Mouse (Mus musculus) neutrophil, adult 83 days (primary cell): ENCODE data around the gene Rusc2. TPM values are rescaled to one million over a fixed set of nuclear protein-coding genes. Genes with fewer than 3 reads are reported as not detected.

Experiments
- total RNA-seq, 2 experiments: library from RNA; stranded (reverse); gene quantifications; one replicate each; pipeline ENCODE4 v1.2.4; 2023

The Rusc2 gene
- total RNA-seq: 1 to 10 TPM; 2.5 to 3.2 TPM

DNA sequence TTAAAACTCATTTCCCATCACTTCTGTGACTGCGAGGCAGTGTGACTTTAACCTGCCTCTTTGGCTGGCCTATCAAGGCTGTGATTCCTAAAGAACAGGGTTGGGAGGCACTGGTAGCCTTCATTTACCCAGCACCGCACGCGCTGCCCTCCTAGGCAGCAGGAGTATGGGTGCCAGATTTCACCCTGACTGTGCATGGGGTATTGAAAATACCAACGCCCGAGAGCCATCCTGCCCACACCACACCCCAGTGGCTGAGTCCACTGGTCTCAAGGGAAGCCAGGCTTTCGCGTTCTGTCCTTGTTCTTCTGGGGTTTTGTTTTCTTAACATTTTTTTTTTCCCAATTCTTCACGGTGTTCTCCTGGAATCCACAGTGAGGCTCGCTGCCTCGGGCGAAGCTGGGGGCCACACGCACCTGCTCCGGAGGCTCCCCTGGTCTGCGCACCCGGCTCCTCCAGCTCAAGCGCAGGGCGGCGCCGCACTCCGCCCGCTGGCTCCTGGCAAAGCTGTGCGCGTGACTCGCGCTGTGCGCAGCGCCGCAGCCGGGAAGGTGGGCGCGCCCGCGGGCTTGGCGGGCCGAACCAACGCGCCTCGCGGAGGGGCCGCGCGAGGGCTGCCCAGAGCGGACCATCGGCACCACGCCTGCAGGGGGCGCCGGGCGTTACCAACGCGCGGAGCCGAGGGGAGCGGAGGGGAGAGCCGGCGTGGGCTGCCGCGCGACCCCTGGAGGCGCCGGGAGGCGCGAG, at the start of gene Rusc2:
Gene Rusc2, plus strand, starts transcription at position 572 of the 747 bp plus-strand sequence.

GRCm38 (mm10) chr4:43428946-43429345, 47.2 kb downstream of the Rusc2 start, which contains the start of gene Fam166b:
Gene Fam166b, minus strand, starts transcription at chr4:43429134.

GRCm38 (mm10) chr4:43441639-43442038, 59.9 kb downstream of the Rusc2 start, which contains the start of gene Tesk1:
Gene Tesk1, plus strand, starts transcription at chr4:43441939.

DNA sequence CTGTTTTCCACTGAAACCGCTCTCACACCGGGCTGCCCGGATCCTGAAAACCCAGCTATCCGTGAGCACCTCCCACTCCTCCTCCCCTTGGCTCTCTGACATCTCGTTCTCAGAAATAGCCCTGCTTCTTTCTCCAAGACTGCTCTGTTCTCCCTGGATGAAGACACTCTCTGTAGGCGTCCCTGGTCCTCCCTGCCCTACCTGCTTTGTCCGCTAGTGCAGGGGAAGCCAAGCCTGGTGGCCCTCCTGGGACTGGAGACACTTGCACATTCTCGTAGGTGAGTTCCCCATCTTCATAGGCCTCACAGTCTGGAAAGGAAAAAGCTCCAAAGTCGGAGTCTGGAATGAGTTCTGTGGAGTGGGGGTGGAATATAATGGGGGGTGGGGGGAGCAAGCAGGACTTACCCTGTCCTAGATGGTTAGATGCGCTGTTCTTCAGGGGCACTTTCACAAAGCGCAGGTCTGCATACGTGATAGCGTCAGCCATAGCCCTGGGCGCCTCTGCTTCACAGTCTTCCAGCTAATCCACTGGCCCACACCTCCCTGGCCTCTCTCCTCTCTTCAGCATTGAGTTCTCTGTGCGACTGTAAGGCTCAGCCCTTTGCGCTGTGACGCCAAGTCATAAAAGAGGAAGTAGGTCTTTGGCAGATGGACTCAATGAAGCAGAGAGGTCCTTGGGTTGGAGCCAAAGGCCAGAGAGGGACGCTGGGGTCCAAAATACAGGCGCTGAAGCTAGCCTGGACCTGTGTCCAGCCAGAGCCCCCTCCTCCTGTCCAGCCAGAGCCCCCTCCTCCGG, 72.5 kb downstream of the Rusc2 start, which contains the start of gene Cd72:
Gene Cd72, minus strand, starts transcription at position 588 of the 796 bp plus-strand sequence.

Other genes starting within 250 kb of the Rusc2 start
- not detected for gene Atp8b5, start 114.8 kb upstream of the Rusc2 start, total RNA-seq
- not detected for gene Fam166b, start 47.2 kb downstream of the Rusc2 start, total RNA-seq
- gene Tesk1, start 60.0 kb downstream of the Rusc2 start, total RNA-seq: 1 to 10 TPM; 4.2 to 7.0 TPM
- gene Cd72, start 72.6 kb downstream of the Rusc2 start, total RNA-seq: 1 to 10 TPM; 3.0 to 5.0 TPM
- gene Sit1, start 101.8 kb downstream of the Rusc2 start, total RNA-seq: not detected
- gene Ccdc107, start 110.9 kb downstream of the Rusc2 start, total RNA-seq: 1 to 10 TPM; 4.0 to 7.5 TPM
- 10 to 100 TPM; 27.3 to 36.2 TPM for gene Arhgef39, start 117.7 kb downstream of the Rusc2 start, total RNA-seq
- gene Car9, start 125.0 kb downstream of the Rusc2 start, total RNA-seq: 1 to 10 TPM; 1.1 to 1.2 TPM
- 1 to 10 TPM; 1.8 TPM for gene Tpm2, start 141.8 kb downstream of the Rusc2 start, total RNA-seq
- 10 to 100 TPM; 49.0 to 54.9 TPM for gene Creb3, start 180.4 kb downstream of the Rusc2 start, total RNA-seq
- 100 to 1,000 TPM; 552 to 557 TPM for gene Tln1, start 180.7 kb downstream of the Rusc2 start, total RNA-seq
- 10 to 100 TPM; 50.0 to 56.1 TPM for gene Rgp1, start 196.7 kb downstream of the Rusc2 start, total RNA-seq
- 10 to 100 TPM; 30.8 to 30.9 TPM for gene Gba2, start 196.9 kb downstream of the Rusc2 start, total RNA-seq
- not detected for gene Msmp, start 202.5 kb downstream of the Rusc2 start, total RNA-seq
- under 1 TPM; 0.26 to 0.42 TPM for gene Npr2, start 250.0 kb downstream of the Rusc2 start, total RNA-seq